30 mouse cellular contexts compared by ENCODE assay signal in the genomic region with DNA sequence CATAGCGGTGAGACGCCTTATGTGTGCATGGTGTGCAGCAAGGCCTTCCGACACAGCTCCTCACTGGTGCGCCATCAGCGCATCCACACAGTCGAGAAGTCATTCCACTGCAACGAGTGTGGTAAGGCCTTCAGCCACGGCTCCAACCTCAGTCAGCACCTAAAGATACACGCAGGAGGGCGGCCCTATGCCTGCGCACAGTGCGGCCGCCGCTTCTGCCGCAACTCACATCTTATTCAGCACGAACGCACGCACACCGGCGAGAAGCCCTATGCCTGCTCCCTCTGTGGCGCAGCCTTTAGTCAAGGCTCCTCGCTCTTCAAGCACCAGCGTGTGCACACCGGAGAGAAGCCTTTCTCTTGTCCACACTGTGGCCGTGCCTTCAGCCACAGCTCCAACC. TPM values are rescaled to one million over a fixed set of nuclear protein-coding genes. Genes with fewer than 3 reads are reported as not detected.
DNase-seq lines count a peak whose midpoint lies in the region; TF ChIP-seq lines count a peak whose summit lies in the region.
"Had no signal": no experiment of that assay in that cellular context is flagged by ENCODE, and none has a peak within 500 bp of the region (broad histone marks: within the 10 kb centered on the region; RNA-seq: fewer than 3 reads in every experiment).

No protein-coding gene starts in this region.

- TF ChIP-seq POLR2A in testis, adult 2 months (IDR thresholded peaks at IDR 0.05; ENCODE audit: control insufficient read depth, low read depth, low read length): peak; percentile 7; the same call in 1 of the 2 replicates

- in situ Hi-C loops in ES-E14 (cut with MboI; ENCODE audit: low sequenced_read_pairs in 2 of 2, unreplicated experiment in 2 of 2): no loop called here

- TF ChIP-seq CTCF in testis, adult 2 months (IDR thresholded peaks at IDR 0.05; ENCODE audit: control insufficient read depth, insufficient read depth, insufficient replicate concordance, low read depth, low read length): no peak

- H3K4me3 ChIP-seq in testis, adult 2 months (ENCODE audit: control insufficient read depth, low read depth, low read length): no peak overlapping the region
- H3K4me3 ChIP-seq in ES-E14 (ENCODE audit: insufficient read depth in 1 of 2, low read depth in 1 of 2, low read length in 2 of 2, poor library complexity in 1 of 2, severe bottlenecking in 1 of 2): peak overlapping the region; percentile 54 to 64
- H3K4me3 ChIP-seq in limb, embryonic 10.5 days: 0 out of 2 replicates have a peak overlapping the region, but pooled peaks have one; percentile 3
- H3K4me3 ChIP-seq: embryonic facial prominence, embryonic 12.5 days; embryonic facial prominence, embryonic 15.5 days; gastrocnemius, adult 2 months; hindbrain, embryonic 13.5 days; intestine, embryonic 15.5 days had no signal

- DNase-seq in testis, postnatal 14 days (ENCODE audit: low spot score): no peak
- no peak for DNase-seq in ES-E14 (ENCODE audit: low read depth, low spot score)
- no peak for DNase-seq in limb, embryonic 10.5 days (ENCODE audit: low spot score)
- no peak for DNase-seq in heart, adult 18-20 months
- no peak for DNase-seq in gastrocnemius, postnatal 25 days
- DNase-seq: adrenal gland, postnatal 10 days; adrenal gland, postnatal 36 days; B cell, adult 2 months; cerebellum, adult 18-20 months; cerebellum, adult 9-10 months; cerebellum, postnatal 25 days; forebrain, postnatal 0 days; gastrocnemius, adult 2 months; gastrocnemius, postnatal 36 days; kidney, adult 11 months had no signal

- 94% methylated on average over 25 of the region's 25 CpGs for WGBS in limb, embryonic 10.5 days

- H3K36me3 ChIP-seq in testis, adult 2 months (ENCODE audit: control insufficient read depth, insufficient read depth, low read length): no peaks in the 10 kb centered on the region
- 0 out of 2 replicates have a peak, but pooled peaks cover 4% of the 10 kb centered on the region for H3K36me3 ChIP-seq in ES-E14 (ENCODE audit: control insufficient read depth, insufficient read depth, low read length, poor library complexity, severe bottlenecking)
- peaks cover 47% of the 10 kb centered on the region for H3K36me3 ChIP-seq in limb, embryonic 10.5 days

- H3K9me3 ChIP-seq in ES-E14 (ENCODE audit: control insufficient read depth, insufficient read depth, low read depth, low read length): no peaks in the 10 kb centered on the region
- no peaks in the 10 kb centered on the region for H3K9me3 ChIP-seq in limb, embryonic 10.5 days (replicated peaks)
- H3K9me3 ChIP-seq: embryonic facial prominence, embryonic 12.5 days; embryonic facial prominence, embryonic 15.5 days; hindbrain, embryonic 13.5 days; intestine, embryonic 15.5 days had no signal

- H3K9ac ChIP-seq in ES-E14 (ENCODE audit: insufficient read depth, low read depth, low read length, poor library complexity, severe bottlenecking): peak overlapping the region; percentile 55
- H3K9ac ChIP-seq: embryonic facial prominence, embryonic 12.5 days; embryonic facial prominence, embryonic 15.5 days; forebrain, postnatal 0 days; hindbrain, embryonic 13.5 days; intestine, embryonic 15.5 days had no signal

- peaks cover 4% of the 10 kb centered on the region; the same call in 1 of the 2 replicates for H3K4me1 ChIP-seq in testis, adult 2 months (ENCODE audit: control insufficient read depth, insufficient read depth, low read length)
- peaks cover 0 to 2% of the 10 kb centered on the region in 2 experiments; a peak in 1 of 4 replicates for H3K4me1 ChIP-seq in ES-E14 (ENCODE audit: control insufficient read depth in 2 of 2, insufficient read depth in 2 of 2, low read length in 2 of 2, poor library complexity in 1 of 2)
- peaks cover 13% of the 10 kb centered on the region for H3K4me1 ChIP-seq in limb, embryonic 10.5 days

- H3K27ac ChIP-seq in testis, adult 2 months (ENCODE audit: control insufficient read depth, insufficient read depth, low read depth, low read length): no peak overlapping the region
- no peak overlapping the region for H3K27ac ChIP-seq in ES-E14 (ENCODE audit: insufficient read depth, low read depth, low read length, poor library complexity, severe bottlenecking)
- no peak overlapping the region for H3K27ac ChIP-seq in limb, embryonic 10.5 days
- H3K27ac ChIP-seq: embryonic facial prominence, embryonic 12.5 days; embryonic facial prominence, embryonic 15.5 days; gastrocnemius, adult 2 months; hindbrain, embryonic 13.5 days; intestine, embryonic 15.5 days had no signal

- no peaks in the 10 kb centered on the region for H3K27me3 ChIP-seq in testis, adult 2 months (ENCODE audit: control insufficient read depth, insufficient read depth, low read length)
- no peaks in the 10 kb centered on the region for H3K27me3 ChIP-seq in limb, embryonic 10.5 days (ENCODE audit: low read depth, poor library complexity, severe bottlenecking)
- H3K27me3 ChIP-seq: CH12.LX; embryonic facial prominence, embryonic 12.5 days; embryonic facial prominence, embryonic 15.5 days; hindbrain, embryonic 13.5 days; intestine, embryonic 15.5 days had no signal

TF ChIP-seq in ES-E14, 5 proteins besides CTCF, POLR2A, EP300 and RAD21:
- TF ChIP-seq MAFK (IDR thresholded peaks at IDR 0.05; ENCODE audit: insufficient read depth, low read depth, low read length) (no peak), ZC3H11A (IDR thresholded peaks at IDR 0.05; ENCODE audit: borderline replicate concordance, low read depth, low read length) (no peak), HCFC1 (IDR thresholded peaks at IDR 0.05; ENCODE audit: borderline replicate concordance, insufficient read depth, low read length) (no peak), ZNF384 (IDR thresholded peaks at IDR 0.05; ENCODE audit: low read depth, low read length) (no peak)

RNA-seq across cellular contexts. Expression of a gene that starts 5.3 kb away (rescaled TPM):
- polyA plus RNA-seq in testis, adult 2 months (2012; rRNA removed): 0.60 and 0.75 TPM in 2 replicates
- total RNA-seq in ES-E14 (2012; rRNA removed): 4.7 and 5.6 TPM in 2 replicates
- polyA plus RNA-seq in limb, embryonic 10.5 days (2016; fragmentation: Nextera tagmentation; extraction: Ambion mirVana): 8.4 and 12.0 TPM in 2 replicates
- total RNA-seq in heart, adult 18-20 months (2021): 1 to 10 TPM; 2.3 to 2.4 TPM
- 1 to 10 TPM; 2.0 to 2.2 TPM for total RNA-seq in gastrocnemius, postnatal 25 days (2021)

RNA-seq across cellular contexts. Expression of a gene that starts 6.7 kb away (rescaled TPM):
- polyA plus RNA-seq in testis, adult 2 months (2012; rRNA removed): 8.4 and 8.7 TPM in 2 replicates
- total RNA-seq in ES-E14 (2012; rRNA removed): 6.4 and 7.3 TPM in 2 replicates
- 14.0 and 14.9 TPM in 2 replicates for polyA plus RNA-seq in limb, embryonic 10.5 days (2016; fragmentation: Nextera tagmentation; extraction: Ambion mirVana)
- total RNA-seq in heart, adult 18-20 months (2021): 1 to 10 TPM; 2.1 to 2.2 TPM
- total RNA-seq in gastrocnemius, postnatal 25 days (2021): 1 to 10 TPM; 2.1 to 2.4 TPM

RNA-seq across cellular contexts. Expression of a gene that starts 27.1 kb away (rescaled TPM):
- 0.06 and 0.14 TPM in 2 replicates for polyA plus RNA-seq in testis, adult 2 months (2012; rRNA removed)
- 0.45 and 0.69 TPM in 2 replicates for total RNA-seq in ES-E14 (2012; rRNA removed)
- polyA plus RNA-seq in limb, embryonic 10.5 days (2016; fragmentation: Nextera tagmentation; extraction: Ambion mirVana): not detected in 2 replicates
- total RNA-seq in heart, adult 18-20 months (2021): not detected
- not detected for total RNA-seq in gastrocnemius, postnatal 25 days (2021)
- total RNA-seq: common myeloid progenitor, adult 5-6 weeks; gastrocnemius, postnatal 36 days; granulocyte monocyte progenitor cell, adult 5-6 weeks; heart, adult 8-10 months; heart, postnatal 25 days; hematopoietic stem cell, adult 5-6 weeks; MEL had no signal
- polyA plus RNA-seq: embryonic facial prominence, embryonic 12.5 days; heart, embryonic 11.5 days; heart, embryonic 14.5 days; heart, postnatal 0 days had no signal

RNA-seq across cellular contexts. Expression of a gene that starts 28.0 kb away (rescaled TPM):
- polyA plus RNA-seq in testis, adult 2 months (2012; rRNA removed): 507 and 516 TPM in 2 replicates
- total RNA-seq in ES-E14 (2012; rRNA removed): 2,698 and 2,854 TPM in 2 replicates
- 561 and 585 TPM in 2 replicates for polyA plus RNA-seq in limb, embryonic 10.5 days (2016; fragmentation: Nextera tagmentation; extraction: Ambion mirVana)
- 10 to 100 TPM; 93.5 to 96.6 TPM for total RNA-seq in heart, adult 18-20 months (2021)
- 10 to 100 TPM; 59.1 to 60.7 TPM for total RNA-seq in gastrocnemius, postnatal 25 days (2021)

RNA-seq across cellular contexts. Expression of a gene that starts 38.9 kb away (rescaled TPM):
- polyA plus RNA-seq in testis, adult 2 months (2012; rRNA removed): 4.3 and 5.6 TPM in 2 replicates
- total RNA-seq in ES-E14 (2012; rRNA removed): 23.7 and 26.7 TPM in 2 replicates
- 29.1 and 31.8 TPM in 2 replicates for polyA plus RNA-seq in limb, embryonic 10.5 days (2016; fragmentation: Nextera tagmentation; extraction: Ambion mirVana)
- total RNA-seq in heart, adult 18-20 months (2021): 1 to 10 TPM; 7.3 to 7.4 TPM
- 1 to 10 TPM; 2.7 to 4.9 TPM for total RNA-seq in gastrocnemius, postnatal 25 days (2021)
